Mouse (Mus musculus) myocyte (in vitro differentiated cells): ENCODE data around the gene Kif18a.

Experiments used
- E2F4 ChIP-seq: IDR thresholded peaks from one replicate; pipeline ENCODE4 v1.6.1; 2011; ENCODE audit warnings: mild to moderate bottlenecking, control low read depth, moderate library complexity; ENCODE audit not compliant: insufficient read depth
- POLR2A ChIP-seq: IDR thresholded peaks from one replicate; pipeline ENCODE4 v1.6.1; 2011; ENCODE audit warnings: low read depth, mild to moderate bottlenecking, control low read depth, moderate library complexity; ENCODE audit not compliant: insufficient read length

GRCm38 (mm10) chr2:109388733-109389132 lies 108.2 kb downstream of the Kif18a start:
- TF ChIP-seq E2F4 = no peak
- no peak for TF ChIP-seq POLR2A
